Mouse (Mus musculus) MN1 (cell line): ENCODE results near the gene Stip1.
"Not testable (repeated sequence)": the region's sequence is repeated elsewhere in the genome, so short reads cannot be mapped to it uniquely, and the experiment has no call there.

Experiments
- DNase-seq: peaks from one replicate; pipeline ENCODE4 v3.0.0-alpha.2; 2016; ENCODE audit warnings: low spot score

Stip1 gene

GRCm38 (mm10) chr19:7014481-7015135 is 25.2 kb downstream of the Stip1 start:
- no peak for DNase-seq

GRCm38 (mm10) chr19:7013984-7014383 is 25.8 kb downstream of the Stip1 start:
- no peak for DNase-seq

- DNase-seq, result no peak
Observed at GRCm38 (mm10) chr19:7012426-7012825, 27.3 kb downstream of the Stip1 start.

- no peak for DNase-seq
Observed at GRCm38 (mm10) chr19:7006892-7007593, 32.7 kb downstream of the Stip1 start.

GRCm38 (mm10) chr19:6999360-7000063 is 40.3 kb downstream of the Stip1 start:
- DNase-seq, result no peak

- no peak for DNase-seq
Observed at GRCm38 (mm10) chr19:6997721-6998290, 42.0 kb downstream of the Stip1 start.

- peak; percentile 80 for DNase-seq
Observed at GRCm38 (mm10) chr19:6996006-6996405, 43.8 kb downstream of the Stip1 start, which contains the start of the genes Nudt22 and Trpt1. TSS of gene Nudt22 (minus strand) at chr19:6996117. TSS of gene Trpt1 (plus strand) at chr19:6996131.

GRCm38 (mm10) chr19:6995255-6995991 is 44.3 kb downstream of the Stip1 start:
- no peak for DNase-seq

- DNase-seq, result no peak
Observed at GRCm38 (mm10) chr19:6994489-6994888, 45.3 kb downstream of the Stip1 start.

GRCm38 (mm10) chr19:6994002-6994401 is 45.8 kb downstream of the Stip1 start:
- no peak for DNase-seq

- no peak for DNase-seq
Observed at GRCm38 (mm10) chr19:6993011-6993770, 46.6 kb downstream of the Stip1 start.

GRCm38 (mm10) chr19:6992011-6992858 is 47.5 kb downstream of the Stip1 start, which contains the start of gene Dnajc4:
TSS of gene Dnajc4 (minus strand) at chr19:6992572.
- DNase-seq, result peak; percentile 91

GRCm38 (mm10) chr19:6991166-6991565 is 48.6 kb downstream of the Stip1 start:
- not testable (repeated sequence) for DNase-seq

- DNase-seq, result no peak
Observed at GRCm38 (mm10) chr19:6990712-6991111, 49.1 kb downstream of the Stip1 start.

GRCm38 (mm10) chr19:6989251-6989650 is 50.5 kb downstream of the Stip1 start:
- no peak for DNase-seq

- DNase-seq, result no peak
Observed at GRCm38 (mm10) chr19:6987904-6988285, 51.9 kb downstream of the Stip1 start.

- DNase-seq, result peak; percentile 39
Observed at GRCm38 (mm10) chr19:6987061-6987903, 52.5 kb downstream of the Stip1 start, which contains the start of gene Vegfb. TSS of gene Vegfb (minus strand) at chr19:6987651.

GRCm38 (mm10) chr19:6985951-6986708 is 53.6 kb downstream of the Stip1 start:
- no peak for DNase-seq
